Mouse (Mus musculus) cerebellum, postnatal 4 days (tissue): ENCODE data around the gene Gm29423.
"Not testable (repeated sequence)": the region's sequence is repeated elsewhere in the genome, so short reads cannot be mapped to it uniquely, and the experiment has no call there.

Experiments used
- DNase-seq, 2 experiments: peaks; one replicate each; pipeline ENCODE4 v3.0.0; 2022; ENCODE audit warnings: low spot score in 2 of 2, mixed read lengths in 1 of 2

The Gm29423 gene

DNA sequence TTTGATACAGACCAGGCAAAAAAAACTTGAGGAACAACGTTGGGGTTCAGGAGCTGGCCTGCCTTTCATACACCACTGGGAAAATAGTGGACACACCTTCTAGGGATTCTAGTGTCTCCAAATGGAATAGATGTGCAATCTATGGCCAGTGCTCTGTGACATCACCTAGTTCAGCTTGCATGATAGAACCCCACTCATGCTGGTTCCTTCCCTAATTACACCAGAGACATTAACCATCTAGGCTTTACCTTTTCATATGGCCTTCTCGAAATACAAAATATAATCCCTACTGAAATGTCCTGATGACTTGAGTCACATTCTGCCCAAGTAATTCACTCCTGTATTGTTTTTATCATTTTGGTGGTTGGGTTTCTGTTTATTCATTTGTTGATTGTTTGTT lies at the start of gene Gm29423, which contains the start of gene Gm29644:
TSS of gene Gm29423 (minus strand) at position 101 of the 400 bp plus-strand sequence.
TSS of gene Gm29644 (minus strand) at position 157 of the 400 bp plus-strand sequence.
- DNase-seq: not testable (repeated sequence)

DNA sequence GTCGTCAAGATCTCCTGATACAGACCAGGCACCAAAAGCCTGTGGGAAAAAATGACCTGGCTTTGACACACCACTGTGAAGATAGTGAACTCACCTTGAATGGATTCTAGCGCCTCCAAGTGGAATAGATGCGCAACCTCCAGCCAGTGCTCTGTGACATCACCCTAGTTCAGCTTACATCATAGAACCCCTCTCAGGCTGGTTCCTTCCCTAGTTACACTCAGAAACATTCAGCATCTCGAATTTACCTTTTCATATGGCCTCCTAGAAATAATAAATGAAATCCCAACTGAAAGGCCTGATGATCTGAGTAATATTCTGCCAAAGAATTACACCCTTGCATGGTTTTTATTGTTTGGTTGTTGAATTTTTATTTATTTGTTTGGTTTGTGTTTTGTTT lies 29.5 kb downstream of the Gm29423 start, which contains the start of gene Gm21118:
TSS of gene Gm21118 (minus strand) at position 101 of the 400 bp plus-strand sequence.
- not testable (repeated sequence) for DNase-seq
